Mouse (Mus musculus) thymus, postnatal 36 days (tissue): ENCODE results near the gene Ptma.
A peak's percentile ranks its signal among the peaks of the same experiment; 100 is the strongest.
"Not testable (repeated sequence)": the region's sequence is repeated elsewhere in the genome, so short reads cannot be mapped to it uniquely, and the experiment has no call there.

Source experiments
- DNase-seq, 2 experiments: peaks; one replicate each; pipeline ENCODE4 v3.0.0; 2022; ENCODE audit warnings: mixed read lengths in 2 of 2

Ptma gene

GRCm38 (mm10) chr1:86520361-86520760 is 6.2 kb upstream of the Ptma start:
- peak; percentile 38 to 39 for DNase-seq

GRCm38 (mm10) chr1:86522286-86522871 is 4.1 kb upstream of the Ptma start:
- peak in 1 of 2 experiments; percentile 43 for DNase-seq

- DNase-seq = no peak
These were observed 2.5 kb upstream of the Ptma start for GRCm38 (mm10) chr1:86523776-86524618.

GRCm38 (mm10) chr1:86524619-86525498 is 1.7 kb upstream of the Ptma start:
- DNase-seq = peak; percentile 99

- DNase-seq = peak in 1 of 2 experiments; percentile 80
These were observed 919 bp upstream of the Ptma start for GRCm38 (mm10) chr1:86525499-86526115.

GRCm38 (mm10) chr1:86526789-86527598 is 468 bp downstream of the Ptma start:
- peak; percentile 65 to 74 for DNase-seq

- peak; percentile 95 to 97 for DNase-seq
These were observed 1.3 kb downstream of the Ptma start for GRCm38 (mm10) chr1:86527599-86528486.

GRCm38 (mm10) chr1:86528571-86529180 is 2.1 kb downstream of the Ptma start:
- DNase-seq = peak; percentile 61 to 74

GRCm38 (mm10) chr1:86529590-86529989 is 3.1 kb downstream of the Ptma start:
- DNase-seq = no peak

GRCm38 (mm10) chr1:86530871-86531546 is 4.5 kb downstream of the Ptma start:
- no peak for DNase-seq

GRCm38 (mm10) chr1:86531547-86532321 is 5.2 kb downstream of the Ptma start:
- DNase-seq = peak in 1 of 2 experiments; percentile 44

- peak; percentile 91 to 95 for DNase-seq
These were observed 6.0 kb downstream of the Ptma start for GRCm38 (mm10) chr1:86532362-86533051.

- DNase-seq = no peak
These were observed 7.0 kb downstream of the Ptma start for GRCm38 (mm10) chr1:86533411-86534130.

GRCm38 (mm10) chr1:86538383-86538782 is 11.9 kb downstream of the Ptma start:
- DNase-seq = peak; percentile 44 to 45

GRCm38 (mm10) chr1:86539583-86539982 is 13.1 kb downstream of the Ptma start:
- DNase-seq = not testable (repeated sequence)

- no peak for DNase-seq
These were observed 16.1 kb downstream of the Ptma start for GRCm38 (mm10) chr1:86542584-86542983.

- no peak for DNase-seq
These were observed 20.3 kb downstream of the Ptma start for GRCm38 (mm10) chr1:86546797-86547196.
